Mouse (Mus musculus): ENCODE results near the gene Dlgap1.

DNA sequence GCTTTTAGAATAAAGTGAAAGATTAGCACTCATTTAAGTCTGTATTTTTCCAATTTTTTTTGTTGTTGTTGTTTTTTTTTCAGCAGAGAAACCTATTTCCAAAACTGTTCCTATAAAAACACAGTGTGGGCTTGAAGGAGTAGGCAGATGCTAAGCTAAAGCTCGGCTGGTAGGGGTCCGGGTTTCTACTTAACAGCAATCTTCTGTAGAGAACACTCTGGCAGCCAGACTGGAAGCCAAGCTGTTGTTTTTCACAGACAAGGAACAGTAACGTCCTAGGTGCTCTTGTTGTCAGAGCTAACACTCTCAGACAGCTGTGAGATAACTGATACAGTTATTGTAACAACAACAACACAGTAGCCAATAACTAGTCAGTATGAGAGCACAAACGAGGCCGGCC lies 468.4 kb downstream of the Dlgap1 start:
- no peak for TF ChIP-seq GATA1 (IDR thresholded peaks at IDR 0.05; ENCODE audit: borderline replicate concordance, low read length)
- no peak for TF ChIP-seq FLI1 (IDR thresholded peaks at IDR 0.05; ENCODE audit: low read length)
